Mouse (Mus musculus): Measurements from ENCODE around the gene Olfr1338. TPM values are rescaled to one million over a fixed set of nuclear protein-coding genes. Genes with fewer than 3 reads are reported as not detected.

Gene Olfr1338
- polyA plus RNA-seq (2015; fragmentation: Nextera tagmentation; extraction: Ambion mirVana) = not detected in 2 replicates

GRCm38 (mm10) chr4:118758637-118759036, at the start of gene Olfr1338:
Olfr1338 (minus strand) TSS chr4:118758737.

GRCm38 (mm10) chr4:118782486-118782885, 23.9 kb upstream of the Olfr1338 start, which contains the start of gene Olfr1337:
Olfr1337 (minus strand) TSS chr4:118782586.

GRCm38 (mm10) chr4:118731875-118732274, 26.7 kb downstream of the Olfr1338 start, which contains the start of gene Olfr1339:
Olfr1339 (plus strand) TSS chr4:118732175.

DNA sequence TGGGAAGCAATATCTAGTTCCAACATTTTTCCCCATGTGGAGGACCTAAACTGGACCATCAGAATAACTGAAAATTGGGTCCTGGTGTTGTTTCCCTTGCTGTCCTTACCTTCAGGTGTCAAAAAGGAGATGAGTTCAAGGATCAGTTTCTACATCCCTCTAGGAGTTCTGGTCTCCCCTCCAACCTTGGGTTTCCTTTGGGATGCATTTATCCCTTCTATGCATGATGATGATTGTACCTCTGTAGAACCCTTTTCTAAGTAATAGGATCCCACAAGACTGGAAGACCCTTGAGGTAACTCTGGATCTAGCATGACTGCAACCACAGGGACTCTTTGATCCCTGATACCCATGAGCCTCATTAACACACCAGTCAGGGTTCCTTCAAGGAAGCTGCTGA, 38.7 kb downstream of the Olfr1338 start, which contains the start of gene Olfr1340:
Gene Olfr1340, plus strand, starts transcription at position 301 of the 400 bp plus-strand sequence.

GRCm38 (mm10) chr4:118703223-118703622, 55.3 kb downstream of the Olfr1338 start, which contains the start of gene Olfr1341:
Olfr1341 (plus strand) TSS chr4:118703523.

Other genes with a start within 250 kb of the Olfr1338 start
- gene 2610528J11Rik, start 231.7 kb downstream of the Olfr1338 start, polyA plus RNA-seq (2015; fragmentation: Nextera tagmentation; extraction: Ambion mirVana) = 0.30 and 0.80 TPM in 2 replicates
- 0.93 and 1.2 TPM in 2 replicates for gene Tmem125, start 214.7 kb downstream of the Olfr1338 start, polyA plus RNA-seq (2015; fragmentation: Nextera tagmentation; extraction: Ambion mirVana)
- gene Cfap57, start 138.0 kb downstream of the Olfr1338 start, polyA plus RNA-seq (2015; fragmentation: Nextera tagmentation; extraction: Ambion mirVana) = 0.12 and 0.65 TPM in 2 replicates
- 116 TPM in 2 replicates for gene Ebna1bp2, start 137.9 kb downstream of the Olfr1338 start, polyA plus RNA-seq (2015; fragmentation: Nextera tagmentation; extraction: Ambion mirVana)
- gene Olfr62, start 99.8 kb downstream of the Olfr1338 start, polyA plus RNA-seq (2015; fragmentation: Nextera tagmentation; extraction: Ambion mirVana) = not detected in 2 replicates
- gene Olfr1342, start 66.0 kb downstream of the Olfr1338 start, polyA plus RNA-seq (2015; fragmentation: Nextera tagmentation; extraction: Ambion mirVana) = not detected in 2 replicates
- gene Olfr1341, start 55.2 kb downstream of the Olfr1338 start, polyA plus RNA-seq (2015; fragmentation: Nextera tagmentation; extraction: Ambion mirVana) = not detected in 2 replicates
- not detected in 2 replicates for gene Olfr1340, start 38.6 kb downstream of the Olfr1338 start, polyA plus RNA-seq (2015; fragmentation: Nextera tagmentation; extraction: Ambion mirVana)
- gene Olfr1339, start 26.6 kb downstream of the Olfr1338 start, polyA plus RNA-seq (2015; fragmentation: Nextera tagmentation; extraction: Ambion mirVana) = not detected in 2 replicates
- not detected in 2 replicates for gene Olfr1337, start 23.8 kb upstream of the Olfr1338 start, polyA plus RNA-seq (2015; fragmentation: Nextera tagmentation; extraction: Ambion mirVana)
- gene Olfr1335, start 51.2 kb upstream of the Olfr1338 start, polyA plus RNA-seq (2015; fragmentation: Nextera tagmentation; extraction: Ambion mirVana) = not detected in 2 replicates
- not detected in 2 replicates for gene Olfr1333, start 77.5 kb upstream of the Olfr1338 start, polyA plus RNA-seq (2015; fragmentation: Nextera tagmentation; extraction: Ambion mirVana)
- not detected in 2 replicates for gene Olfr1331, start 105.9 kb upstream of the Olfr1338 start, polyA plus RNA-seq (2015; fragmentation: Nextera tagmentation; extraction: Ambion mirVana)
- gene Olfr1330, start 129.9 kb upstream of the Olfr1338 start, polyA plus RNA-seq (2015; fragmentation: Nextera tagmentation; extraction: Ambion mirVana) = not detected in 2 replicates
- not detected in 2 replicates for gene Olfr1329, start 158.7 kb upstream of the Olfr1338 start, polyA plus RNA-seq (2015; fragmentation: Nextera tagmentation; extraction: Ambion mirVana)
- not detected in 2 replicates for gene Olfr1328, start 179.9 kb upstream of the Olfr1338 start, polyA plus RNA-seq (2015; fragmentation: Nextera tagmentation; extraction: Ambion mirVana)
- gene Lao1, start 202.8 kb upstream of the Olfr1338 start, polyA plus RNA-seq (2015; fragmentation: Nextera tagmentation; extraction: Ambion mirVana) = not detected in 2 replicates

Measured in adrenal gland, postnatal 0 days (tissue).